Mouse (Mus musculus) liver, postnatal 0 days (tissue): ENCODE measurements at regions not wholly inside any gene's neighbourhood (a gene's known extent, or its start where the extent isn't known, plus 50 kb on each side); places are given as distances from the start of the nearest gene placed in this dataset.

Source experiments
- ATAC-seq: fragments of 200-750 bp; cut with Nextera tagmentation; 2 replicates; pipeline ENCODE4 v1.8.0; 2017; ENCODE audit warnings: mild to moderate bottlenecking, moderate library complexity
- DNase-seq: peaks from one replicate; pipeline ENCODE4 v3.0.0-alpha.2; 2016
- H3K27ac ChIP-seq: fragments of 300-500 bp; sonication (generic); 2 replicates; pipeline ENCODE4 v1.5.1; 2014; ENCODE audit warnings: antibody characterized with exemption, moderate library complexity, mild to moderate bottlenecking, low read depth
- H3K27me3 ChIP-seq: fragments of 300-500 bp; sonication (generic); 2 replicates; pipeline ENCODE4 v1.6.1; 2014; ENCODE audit warnings: low read length, control low read depth, mixed read lengths; ENCODE audit not compliant: insufficient read depth
- H3K36me3 ChIP-seq: fragments of 300-500 bp; sonication (generic); replicated peaks from 2 replicates; pipeline ENCODE4 v1.6.1; 2014; ENCODE audit warnings: mild to moderate bottlenecking, control low read depth, low read length, moderate library complexity, mixed read lengths; ENCODE audit not compliant: insufficient read depth
- H3K4me1 ChIP-seq: fragments of 300-500 bp; sonication (generic); 2 replicates; pipeline ENCODE4 v1.6.1; 2014; ENCODE audit warnings: antibody characterized with exemption, mild to moderate bottlenecking, control low read depth; ENCODE audit not compliant: insufficient read depth
- H3K4me2 ChIP-seq: fragments of 300-500 bp; sonication (generic); 2 replicates; pipeline ENCODE4 v1.6.1; 2014; ENCODE audit warnings: low read depth, mild to moderate bottlenecking, low read length, moderate library complexity, mixed read lengths
- H3K4me3 ChIP-seq: fragments of 300-500 bp; sonication (generic); 2 replicates; pipeline ENCODE4 v1.5.1; 2014; ENCODE audit warnings: low read depth, low read length
- H3K9ac ChIP-seq: fragments of 300-500 bp; sonication (generic); replicated peaks from 2 replicates; pipeline ENCODE4 v1.6.1; 2014; ENCODE audit warnings: mild to moderate bottlenecking, moderate library complexity
- H3K9me3 ChIP-seq: fragments of 300-500 bp; sonication (generic); 2 replicates; pipeline ENCODE4 v1.6.1; 2016; ENCODE audit warnings: mild to moderate bottlenecking, control low read depth, low read length, mixed read lengths
- CTCF ChIP-seq: sonication (generic); IDR thresholded peaks from 2 replicates; pipeline ENCODE4 v1.5.1; 2016; ENCODE audit warnings: antibody characterized with exemption, low read depth
- EP300 ChIP-seq: IDR thresholded peaks from 2 replicates; pipeline ENCODE4 v1.6.1; 2016; ENCODE audit warnings: antibody characterized with exemption, low read depth, mild to moderate bottlenecking
- WGBS: fragments of 180-500 bp; shearing (Covaris S2); extraction: QIAGEN DNeasy Blood & Tissue Kit; methylation state at CpG from one replicate; pipeline ENCODE4 v1.1.7; 2014; ENCODE audit not compliant: insufficient replicate concordance; 5-methylcytosine and 5-hydroxymethylcytosine counted together

- TF ChIP-seq EP300 (no peak), CTCF (no peak)
These were observed 1006.0 kb downstream of the Tlr4 start for GRCm38 (mm10) chr4:67833397-67833796.

GRCm38 (mm10) chr4:67825484-67825883 lies 998.1 kb downstream of the Tlr4 start:
- peak; percentile 9 for DNase-seq
- WGBS = 46% methylated on average over 1 of the region's 1 CpGs
- no peak for TF ChIP-seq CTCF
- no peak for TF ChIP-seq EP300
- no peak overlapping the region for H3K27ac ChIP-seq
- H3K9me3 ChIP-seq = no peaks in the 10 kb centered on the region
- no peaks in the 10 kb centered on the region for H3K4me1 ChIP-seq
- no peaks in the 10 kb centered on the region for H3K27me3 ChIP-seq
- H3K4me2 ChIP-seq = no peak overlapping the region
- no peaks in the 10 kb centered on the region for H3K36me3 ChIP-seq
- ATAC-seq = no peak
- H3K9ac ChIP-seq = no peak overlapping the region
- no peak overlapping the region for H3K4me3 ChIP-seq

More at GRCm38 (mm10) chr4:67833397-67833796, 1006.0 kb downstream of the Tlr4 start:
- DNase-seq (no peak), ATAC-seq (no peak)
- Histone ChIP-seq H3K4me2 (no peak overlapping the region), H3K4me3 (no peak overlapping the region), H3K27ac (no peak overlapping the region), H3K9ac (no peak overlapping the region), H3K36me3 (no peaks in the 10 kb centered on the region), H3K9me3 (no peaks in the 10 kb centered on the region), H3K4me1 (no peaks in the 10 kb centered on the region), H3K27me3 (no peaks in the 10 kb centered on the region)
- WGBS = 60% methylated on average over 4 of the region's 4 CpGs

- 51% methylated on average over 1 of the region's 1 CpGs for WGBS
- TF ChIP-seq EP300 (no peak), CTCF (no peak)
- H3K27ac ChIP-seq = no peak overlapping the region
- no peak overlapping the region for H3K9ac ChIP-seq
- no peaks in the 10 kb centered on the region for H3K27me3 ChIP-seq
- H3K4me1 ChIP-seq = no peaks in the 10 kb centered on the region
- DNase-seq (no peak), ATAC-seq (no peak)
- H3K4me2 ChIP-seq = no peak overlapping the region
- H3K36me3 ChIP-seq = no peaks in the 10 kb centered on the region
- no peak overlapping the region for H3K4me3 ChIP-seq
- no peaks in the 10 kb centered on the region for H3K9me3 ChIP-seq
These were observed 968.7 kb downstream of the Tlr4 start for GRCm38 (mm10) chr4:67796050-67796449.
